Mouse (Mus musculus): ENCODE results near the gene Cltc. TPM values are rescaled to one million over a fixed set of nuclear protein-coding genes. Genes with fewer than 3 reads are reported as not detected.

Cltc gene
- polyA plus RNA-seq, 1 experiment from 2014 or later = 106 TPM

GRCm38 (mm10) chr11:86695461-86695860, 61.9 kb downstream of the Cltc start:
- H3K4me3 ChIP-seq = no peak overlapping the region
- ATAC-seq = no peak
- H3K27ac ChIP-seq = no peak overlapping the region
- no peak overlapping the region for H3K9ac ChIP-seq
- 67% methylated on average over 4 of the region's 4 CpGs for WGBS
- H3K4me2 ChIP-seq = no peak overlapping the region
- H3K27me3 ChIP-seq = no peaks in the 10 kb centered on the region
- H3K9me3 ChIP-seq (replicated peaks) = no peaks in the 10 kb centered on the region
- no peaks in the 10 kb centered on the region for H3K4me1 ChIP-seq
- H3K36me3 ChIP-seq (ENCODE audit: poor library complexity, severe bottlenecking) = peaks cover 77% of the 10 kb centered on the region

- Histone ChIP-seq H3K9ac (no peak overlapping the region), H3K27ac (no peak overlapping the region), H3K4me1 (no peaks in the 10 kb centered on the region), H3K4me2 (no peak overlapping the region), H3K4me3 (no peak overlapping the region), H3K27me3 (no peaks in the 10 kb centered on the region), H3K9me3 (replicated peaks) (no peaks in the 10 kb centered on the region), H3K36me3 (ENCODE audit: poor library complexity, severe bottlenecking) (peaks cover 78% of the 10 kb centered on the region)
- ATAC-seq = no peak
- 87% methylated on average over 2 of the region's 2 CpGs for WGBS
Observed at GRCm38 (mm10) chr11:86692546-86692945, 64.8 kb downstream of the Cltc start.

DNA sequence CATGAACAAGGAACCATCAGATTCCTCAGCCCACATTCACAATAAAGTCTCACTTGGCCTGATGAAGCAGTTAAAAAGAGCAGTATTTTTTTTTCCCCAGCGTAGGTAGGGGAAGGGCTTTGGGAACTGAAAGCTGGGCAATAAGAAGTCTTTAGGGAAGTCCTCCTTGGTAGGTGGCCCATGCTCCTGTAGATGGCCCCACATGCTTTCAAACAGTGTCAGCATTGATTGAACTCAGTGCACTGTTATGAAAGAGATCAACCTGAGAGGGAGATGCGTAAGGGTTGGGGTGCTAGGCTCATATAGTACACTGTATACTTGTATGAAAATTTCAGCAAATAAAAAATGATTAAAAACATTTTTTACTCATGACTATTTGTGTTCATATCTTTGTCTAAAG, 65.4 kb downstream of the Cltc start:
- H3K9ac ChIP-seq = no peak overlapping the region
- peaks cover 2% of the 10 kb centered on the region; the same call in 1 of the 2 replicates for H3K4me1 ChIP-seq
- 90% methylated on average over 2 of the region's 2 CpGs for WGBS
- no peak overlapping the region for H3K27ac ChIP-seq
- H3K4me2 ChIP-seq = no peak overlapping the region
- H3K4me3 ChIP-seq = no peak overlapping the region
- H3K36me3 ChIP-seq (ENCODE audit: poor library complexity, severe bottlenecking) = peaks cover 78% of the 10 kb centered on the region
- H3K9me3 ChIP-seq (replicated peaks) = no peaks in the 10 kb centered on the region
- H3K27me3 ChIP-seq = no peaks in the 10 kb centered on the region
- ATAC-seq = no peak

DNA sequence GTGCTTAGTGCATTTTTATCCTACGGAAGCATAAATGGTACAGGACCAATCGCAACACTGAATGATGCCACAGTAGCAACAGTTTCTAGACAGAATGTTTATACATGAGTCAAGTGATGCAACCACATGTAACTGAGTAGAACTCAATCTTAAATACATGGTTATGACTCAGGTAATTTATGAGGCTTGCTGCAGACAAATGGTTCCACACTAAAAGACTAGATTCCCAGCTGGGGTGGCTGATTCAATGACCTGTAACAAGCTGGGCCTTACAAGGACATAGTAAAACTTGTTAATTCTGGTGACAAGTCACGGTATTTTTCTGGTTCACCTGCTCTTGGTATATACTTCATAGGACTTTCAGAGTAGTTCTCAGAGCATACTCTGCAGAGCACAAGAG, 65.9 kb downstream of the Cltc start:
- Histone ChIP-seq H3K4me3 (no peak overlapping the region), H3K27ac (no peak overlapping the region), H3K4me2 (no peak overlapping the region), H3K36me3 (ENCODE audit: poor library complexity, severe bottlenecking) (peaks cover 77% of the 10 kb centered on the region), H3K9me3 (replicated peaks) (no peaks in the 10 kb centered on the region), H3K9ac (no peak overlapping the region), H3K27me3 (no peaks in the 10 kb centered on the region), H3K4me1 (peaks cover 5% of the 10 kb centered on the region; the same call in 1 of the 2 replicates)
- ATAC-seq = no peak
- WGBS = 95% methylated on average over 3 of the region's 3 CpGs

- Histone ChIP-seq H3K36me3 (ENCODE audit: poor library complexity, severe bottlenecking) (peaks cover 71% of the 10 kb centered on the region), H3K4me2 (no peak overlapping the region), H3K9me3 (replicated peaks) (no peaks in the 10 kb centered on the region), H3K4me1 (peaks cover 14% of the 10 kb centered on the region), H3K27me3 (no peaks in the 10 kb centered on the region), H3K4me3 (no peak overlapping the region), H3K9ac (no peak overlapping the region), H3K27ac (no peak overlapping the region)
- no peak for ATAC-seq
- 89% methylated on average over 3 of the region's 3 CpGs for WGBS
Observed at GRCm38 (mm10) chr11:86690383-86690782, 67.0 kb downstream of the Cltc start.

GRCm38 (mm10) chr11:86685366-86685765, 72.0 kb downstream of the Cltc start:
- Histone ChIP-seq H3K27ac (no peak overlapping the region), H3K27me3 (no peaks in the 10 kb centered on the region), H3K4me1 (peaks cover 37% of the 10 kb centered on the region), H3K4me2 (peak overlapping the region; percentile 90), H3K9ac (peak overlapping the region; percentile 94), H3K36me3 (ENCODE audit: poor library complexity, severe bottlenecking) (peaks cover 27% of the 10 kb centered on the region), H3K4me3 (peak overlapping the region; percentile 93; the same call in 1 of the 2 replicates), H3K9me3 (replicated peaks) (no peaks in the 10 kb centered on the region)
- ATAC-seq = no peak
- 89% methylated on average over 1 of the region's 1 CpGs for WGBS

DNA sequence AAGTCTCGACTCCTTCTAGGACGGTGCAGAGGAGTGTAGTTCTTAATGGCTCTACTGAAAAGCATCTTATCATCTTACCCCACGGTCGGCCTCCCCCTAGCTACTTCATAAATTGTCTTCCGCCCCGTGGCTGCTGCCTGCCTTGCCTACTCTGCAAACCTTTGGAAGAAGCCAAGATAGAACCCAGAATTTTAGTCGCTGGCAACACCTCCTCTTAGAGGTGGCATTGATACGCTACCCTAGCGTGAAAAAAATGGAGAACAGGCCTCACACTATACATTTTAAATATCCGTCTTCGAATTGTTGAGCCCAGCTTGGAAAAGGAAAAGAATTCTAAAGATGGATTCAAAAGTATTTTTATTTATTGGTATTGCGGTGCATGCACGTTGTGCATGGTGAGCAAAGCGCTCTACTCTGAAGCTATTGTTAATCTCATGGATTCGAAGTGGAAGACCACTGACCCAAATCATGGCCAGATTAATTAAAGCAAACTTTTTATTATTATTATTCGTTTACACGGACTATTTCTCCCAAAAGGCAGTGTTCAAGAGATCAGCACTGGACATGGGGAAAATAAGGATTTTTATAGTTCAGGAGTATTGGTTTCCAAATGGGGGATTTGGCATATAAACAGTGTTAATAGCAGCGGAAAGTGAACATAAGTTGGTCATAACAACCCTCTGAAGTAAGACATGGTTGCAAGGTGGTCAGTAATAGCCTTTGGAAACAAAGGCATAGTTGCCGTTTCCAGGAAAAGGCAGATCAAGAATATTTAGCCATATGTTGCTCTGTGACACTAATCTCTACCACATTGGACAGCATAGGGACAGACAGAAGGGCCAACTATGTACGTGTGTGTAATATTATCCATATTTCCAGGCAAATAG, 73.0 kb downstream of the Cltc start:
- H3K4me1 ChIP-seq = peaks cover 37% of the 10 kb centered on the region
- ATAC-seq = no peak; the same call in 1 of the 2 replicates
- H3K9me3 ChIP-seq (replicated peaks) = no peaks in the 10 kb centered on the region
- 9% methylated on average over 20 of the region's 20 CpGs for WGBS
- peak overlapping the region; percentile 90 for H3K4me2 ChIP-seq
- peak overlapping the region; percentile 91 for H3K27ac ChIP-seq
- no peaks in the 10 kb centered on the region for H3K27me3 ChIP-seq
- H3K9ac ChIP-seq = peak overlapping the region; percentile 94
- peaks cover 17% of the 10 kb centered on the region for H3K36me3 ChIP-seq (ENCODE audit: poor library complexity, severe bottlenecking)
- H3K4me3 ChIP-seq = peak overlapping the region; percentile 93

GRCm38 (mm10) chr11:86683395-86684125, 73.8 kb downstream of the Cltc start, which contains the start of the genes Vmp1 and Ptrh2:
TSS of gene Vmp1 (minus strand) at chr11:86683836.
TSS of gene Ptrh2 (plus strand) at chr11:86683985.
- peak within 1 kb of the TSS; percentile 94 for H3K9ac ChIP-seq
- peak within 1 kb of the TSS; percentile 90 for H3K4me2 ChIP-seq
- under 1% methylated on average over 49 of the region's 56 CpGs for WGBS
- peak within 1 kb of the TSS; percentile 93 for H3K4me3 ChIP-seq
- H3K36me3 ChIP-seq (ENCODE audit: poor library complexity, severe bottlenecking) = peaks cover 10% of the 10 kb centered on the region; the same call in 1 of the 2 replicates
- H3K9me3 ChIP-seq (replicated peaks) = no peaks in the 10 kb centered on the region
- peaks cover 37% of the 10 kb centered on the region for H3K4me1 ChIP-seq
- peak; percentile 96 for ATAC-seq
- peak within 1 kb of the TSS; percentile 91 for H3K27ac ChIP-seq
- H3K27me3 ChIP-seq = no peaks in the 10 kb centered on the region

GRCm38 (mm10) chr11:86682861-86683260, 74.5 kb downstream of the Cltc start:
- WGBS = 36% methylated on average over 7 of the region's 7 CpGs
- Histone ChIP-seq H3K36me3 (ENCODE audit: poor library complexity, severe bottlenecking) (peaks cover 8% of the 10 kb centered on the region; the same call in 1 of the 2 replicates), H3K27me3 (no peaks in the 10 kb centered on the region), H3K4me1 (peaks cover 37% of the 10 kb centered on the region), H3K27ac (no peak overlapping the region), H3K4me3 (peak overlapping the region; percentile 93), H3K9ac (peak overlapping the region; percentile 94), H3K4me2 (peak overlapping the region; percentile 90), H3K9me3 (replicated peaks) (no peaks in the 10 kb centered on the region)
- ATAC-seq = no peak

- H3K4me3 ChIP-seq = no peak overlapping the region
- no peak overlapping the region for H3K27ac ChIP-seq
- H3K4me1 ChIP-seq = peaks cover 32% of the 10 kb centered on the region
- no peaks in the 10 kb centered on the region for H3K36me3 ChIP-seq (ENCODE audit: poor library complexity, severe bottlenecking)
- H3K4me2 ChIP-seq = no peak overlapping the region
- H3K27me3 ChIP-seq = no peaks in the 10 kb centered on the region
- no peak overlapping the region for H3K9ac ChIP-seq
- no peaks in the 10 kb centered on the region for H3K9me3 ChIP-seq (replicated peaks)
- 91% methylated on average over 3 of the region's 3 CpGs for WGBS
- no peak for ATAC-seq
Observed at GRCm38 (mm10) chr11:86681423-86681822, 75.9 kb downstream of the Cltc start.

GRCm38 (mm10) chr11:86680729-86681128, 76.6 kb downstream of the Cltc start:
- H3K4me1 ChIP-seq = peaks cover 27% of the 10 kb centered on the region
- H3K36me3 ChIP-seq (ENCODE audit: poor library complexity, severe bottlenecking) = no peaks in the 10 kb centered on the region
- H3K9ac ChIP-seq = no peak overlapping the region
- H3K9me3 ChIP-seq (replicated peaks) = no peaks in the 10 kb centered on the region
- no peak overlapping the region for H3K4me3 ChIP-seq
- ATAC-seq = no peak
- no peak overlapping the region for H3K4me2 ChIP-seq
- WGBS = 96% methylated on average over 3 of the region's 3 CpGs
- no peak overlapping the region for H3K27ac ChIP-seq
- H3K27me3 ChIP-seq = no peaks in the 10 kb centered on the region

- no peaks in the 10 kb centered on the region for H3K9me3 ChIP-seq (replicated peaks)
- no peak overlapping the region for H3K4me3 ChIP-seq
- no peak overlapping the region for H3K9ac ChIP-seq
- 73% methylated on average over 5 of the region's 5 CpGs for WGBS
- no peaks in the 10 kb centered on the region for H3K27me3 ChIP-seq
- H3K4me1 ChIP-seq = peaks cover 13% of the 10 kb centered on the region
- no peak for ATAC-seq
- H3K4me2 ChIP-seq = no peak overlapping the region
- H3K36me3 ChIP-seq (ENCODE audit: poor library complexity, severe bottlenecking) = no peaks in the 10 kb centered on the region
- H3K27ac ChIP-seq = no peak overlapping the region
Observed at GRCm38 (mm10) chr11:86678957-86679356, 78.4 kb downstream of the Cltc start.

Measured in forebrain, embryonic 13.5 days (tissue).